26 mouse cellular contexts compared by ENCODE assay signal in genomic region chr3:65220287-65220686, GRCm38 (mm10).
DNase-seq lines count a peak whose midpoint lies in the region; ATAC-seq and TF ChIP-seq lines count a peak whose summit lies in the region.
"Had no signal": no experiment of that assay in that cellular context is flagged by ENCODE, and none has a peak within 500 bp of the region (broad histone marks: within the 10 kb centered on the region; RNA-seq: fewer than 3 reads in every experiment).

No protein-coding gene starts in this region.

- ATAC-seq in forebrain, embryonic 13.5 days, result peak; percentile 48; the same call in 1 of the 2 replicates
- ATAC-seq in forebrain, embryonic 16.5 days, result no peak
- ATAC-seq in intestine, postnatal 0 days, result no peak
- ATAC-seq in intestine, embryonic 15.5 days, result no peak
- no peak for ATAC-seq in midbrain, postnatal 0 days (ENCODE audit: low FRiP score)
- ATAC-seq in stomach, postnatal 0 days (ENCODE audit: low FRiP score, low TSS enrichment), result no peak
- no peak for ATAC-seq in inflammation-experienced regulatory T-cells, adult 6 months
- ATAC-seq: CD4-positive, CD25-positive, alpha-beta regulatory T cell, adult 4 months had no signal

- peaks cover 11% of the 10 kb centered on the region; the same call in 1 of the 2 replicates for H3K4me1 ChIP-seq in forebrain, embryonic 13.5 days
- peaks cover 11% of the 10 kb centered on the region; the same call in 1 of the 2 replicates for H3K4me1 ChIP-seq in forebrain, embryonic 16.5 days (replicated peaks; ENCODE audit: control insufficient read depth, insufficient read depth, low read length)
- H3K4me1 ChIP-seq in intestine, postnatal 0 days (replicated peaks; ENCODE audit: control insufficient read depth, insufficient read depth, low read length), result no peaks in the 10 kb centered on the region
- H3K4me1 ChIP-seq in intestine, embryonic 15.5 days (replicated peaks), result no peaks in the 10 kb centered on the region
- no peaks in the 10 kb centered on the region for H3K4me1 ChIP-seq in midbrain, postnatal 0 days (ENCODE audit: insufficient read depth, low read length)
- peaks cover 7% of the 10 kb centered on the region; the same call in 1 of the 2 replicates for H3K4me1 ChIP-seq in midbrain, embryonic 10.5 days
- no peaks in the 10 kb centered on the region for H3K4me1 ChIP-seq in stomach, postnatal 0 days (replicated peaks; ENCODE audit: control insufficient read depth, insufficient read depth)
- H3K4me1 ChIP-seq: hindbrain, embryonic 12.5 days; limb, embryonic 15.5 days; lung, embryonic 15.5 days had no signal

- no peak overlapping the region for H3K4me2 ChIP-seq in forebrain, embryonic 13.5 days
- no peak overlapping the region for H3K4me2 ChIP-seq in forebrain, embryonic 16.5 days (ENCODE audit: low read length)
- no peak overlapping the region for H3K4me2 ChIP-seq in intestine, postnatal 0 days (replicated peaks; ENCODE audit: low read depth)
- no peak overlapping the region for H3K4me2 ChIP-seq in intestine, embryonic 15.5 days (replicated peaks)
- H3K4me2 ChIP-seq in midbrain, postnatal 0 days (ENCODE audit: low read depth, low read length, poor library complexity, severe bottlenecking), result no peak overlapping the region
- no peak overlapping the region for H3K4me2 ChIP-seq in stomach, postnatal 0 days (replicated peaks; ENCODE audit: low read depth)
- H3K4me2 ChIP-seq: heart, embryonic 11.5 days; hindbrain, embryonic 12.5 days; limb, embryonic 15.5 days; lung, embryonic 15.5 days had no signal

- no peaks in the 10 kb centered on the region for H3K9me3 ChIP-seq in forebrain, embryonic 13.5 days (replicated peaks)
- H3K9me3 ChIP-seq in forebrain, embryonic 16.5 days (ENCODE audit: control insufficient read depth, low read length), result no peaks in the 10 kb centered on the region
- H3K9me3 ChIP-seq in intestine, postnatal 0 days (ENCODE audit: control insufficient read depth), result no peaks in the 10 kb centered on the region
- H3K9me3 ChIP-seq in intestine, embryonic 15.5 days, result no peaks in the 10 kb centered on the region
- no peaks in the 10 kb centered on the region for H3K9me3 ChIP-seq in midbrain, postnatal 0 days (ENCODE audit: low read length)
- no peaks in the 10 kb centered on the region for H3K9me3 ChIP-seq in midbrain, embryonic 10.5 days (replicated peaks)
- H3K9me3 ChIP-seq in stomach, postnatal 0 days (ENCODE audit: control insufficient read depth, low read length), result no peaks in the 10 kb centered on the region
- H3K9me3 ChIP-seq: embryonic facial prominence, embryonic 10.5 days; hindbrain, embryonic 12.5 days; limb, embryonic 15.5 days; lung, embryonic 15.5 days had no signal

- no peak overlapping the region for H3K9ac ChIP-seq in forebrain, embryonic 13.5 days
- H3K9ac ChIP-seq in forebrain, embryonic 16.5 days (replicated peaks; ENCODE audit: low read depth, low read length), result no peak overlapping the region
- H3K9ac ChIP-seq in intestine, postnatal 0 days (ENCODE audit: low read depth, low read length), result no peak overlapping the region
- no peak overlapping the region for H3K9ac ChIP-seq in intestine, embryonic 15.5 days
- H3K9ac ChIP-seq in midbrain, postnatal 0 days (replicated peaks; ENCODE audit: low read length, poor library complexity, severe bottlenecking), result no peak overlapping the region
- no peak overlapping the region for H3K9ac ChIP-seq in stomach, postnatal 0 days (ENCODE audit: low read length)
- H3K9ac ChIP-seq: hindbrain, embryonic 12.5 days; limb, embryonic 15.5 days; liver, embryonic 14.5 days; lung, embryonic 15.5 days had no signal

- TF ChIP-seq EP300 in stomach, postnatal 0 days (optimal IDR thresholded peaks at IDR 0.05), result no peak

- H3K27ac ChIP-seq in forebrain, embryonic 13.5 days, result no peak overlapping the region
- H3K27ac ChIP-seq in forebrain, embryonic 16.5 days (ENCODE audit: low read length), result no peak overlapping the region
- no peak overlapping the region for H3K27ac ChIP-seq in intestine, postnatal 0 days (ENCODE audit: low read depth, low read length)
- H3K27ac ChIP-seq in intestine, embryonic 15.5 days, result no peak overlapping the region
- H3K27ac ChIP-seq in midbrain, postnatal 0 days (ENCODE audit: low read depth, low read length), result no peak overlapping the region
- H3K27ac ChIP-seq in midbrain, embryonic 10.5 days (replicated peaks), result no peak overlapping the region
- no peak overlapping the region for H3K27ac ChIP-seq in stomach, postnatal 0 days (replicated peaks)
- H3K27ac ChIP-seq: embryonic facial prominence, embryonic 10.5 days; hindbrain, embryonic 12.5 days; limb, embryonic 15.5 days; liver, embryonic 14.5 days; lung, embryonic 15.5 days had no signal

- peak; percentile 15; the same call in 1 of the 2 replicates for TF ChIP-seq CTCF in intestine, postnatal 0 days (IDR thresholded peaks at IDR 0.05; ENCODE audit: low read depth)
- TF ChIP-seq CTCF in midbrain, postnatal 0 days (IDR thresholded peaks at IDR 0.05), result peak; percentile 55
- peak; percentile 32; the same call in 1 of the 2 replicates for TF ChIP-seq CTCF in stomach, postnatal 0 days (IDR thresholded peaks at IDR 0.05; ENCODE audit: low read depth)

- H3K4me3 ChIP-seq in forebrain, embryonic 13.5 days, result no peak overlapping the region
- H3K4me3 ChIP-seq in forebrain, embryonic 16.5 days (replicated peaks; ENCODE audit: low read length), result no peak overlapping the region
- no peak overlapping the region for H3K4me3 ChIP-seq in intestine, postnatal 0 days (ENCODE audit: low read depth, low read length)
- H3K4me3 ChIP-seq in intestine, embryonic 15.5 days (replicated peaks), result no peak overlapping the region
- no peak overlapping the region for H3K4me3 ChIP-seq in midbrain, postnatal 0 days (ENCODE audit: low read depth, low read length)
- H3K4me3 ChIP-seq in midbrain, embryonic 10.5 days, result no peak overlapping the region
- H3K4me3 ChIP-seq in stomach, postnatal 0 days (ENCODE audit: low read depth, low read length), result no peak overlapping the region
- H3K4me3 ChIP-seq: embryonic facial prominence, embryonic 10.5 days; hindbrain, embryonic 12.5 days; limb, embryonic 15.5 days; lung, embryonic 15.5 days had no signal

- H3K27me3 ChIP-seq in forebrain, embryonic 13.5 days, result no peaks in the 10 kb centered on the region
- H3K27me3 ChIP-seq in forebrain, embryonic 16.5 days (replicated peaks; ENCODE audit: control insufficient read depth, insufficient read depth, low read length), result no peaks in the 10 kb centered on the region
- no peaks in the 10 kb centered on the region for H3K27me3 ChIP-seq in intestine, postnatal 0 days (replicated peaks; ENCODE audit: control insufficient read depth, insufficient read depth, low read length)
- H3K27me3 ChIP-seq in intestine, embryonic 15.5 days (replicated peaks), result no peaks in the 10 kb centered on the region
- no peaks in the 10 kb centered on the region for H3K27me3 ChIP-seq in midbrain, postnatal 0 days (ENCODE audit: insufficient read depth, low read length)
- no peaks in the 10 kb centered on the region for H3K27me3 ChIP-seq in midbrain, embryonic 10.5 days (ENCODE audit: low read depth, poor library complexity, severe bottlenecking)
- no peaks in the 10 kb centered on the region for H3K27me3 ChIP-seq in stomach, postnatal 0 days (ENCODE audit: control insufficient read depth, insufficient read depth, low read length)
- H3K27me3 ChIP-seq: hindbrain, embryonic 12.5 days; limb, embryonic 15.5 days; lung, embryonic 15.5 days had no signal

- DNase-seq in midbrain, postnatal 0 days (ENCODE audit: low spot score), result no peak
- no peak for DNase-seq in midbrain, embryonic 10.5 days (ENCODE audit: low spot score)
- no peak for DNase-seq in stomach, postnatal 0 days (ENCODE audit: low spot score)
- DNase-seq: adrenal gland, postnatal 10 days; cerebellum, adult 2 months; cerebellum, postnatal 36 days; heart, postnatal 14 days; kidney, postnatal 36 days; left cerebral cortex, postnatal 4 days; lung, postnatal 36 days; retina, postnatal 1 day; right cerebral cortex, postnatal 25 days; spleen, adult 18-20 months; thymus, postnatal 14 days had no signal

- H3K36me3 ChIP-seq in forebrain, embryonic 13.5 days (ENCODE audit: poor library complexity, severe bottlenecking), result no peaks in the 10 kb centered on the region
- H3K36me3 ChIP-seq in forebrain, embryonic 16.5 days (ENCODE audit: control insufficient read depth, insufficient read depth), result no peaks in the 10 kb centered on the region
- no peaks in the 10 kb centered on the region for H3K36me3 ChIP-seq in intestine, postnatal 0 days (ENCODE audit: control insufficient read depth, insufficient read depth)
- no peaks in the 10 kb centered on the region for H3K36me3 ChIP-seq in intestine, embryonic 15.5 days
- no peaks in the 10 kb centered on the region for H3K36me3 ChIP-seq in midbrain, postnatal 0 days (ENCODE audit: insufficient read depth, low read length)
- no peaks in the 10 kb centered on the region for H3K36me3 ChIP-seq in midbrain, embryonic 10.5 days
- H3K36me3 ChIP-seq in stomach, postnatal 0 days (ENCODE audit: control insufficient read depth, insufficient read depth, low read length), result no peaks in the 10 kb centered on the region
- H3K36me3 ChIP-seq: embryonic facial prominence, embryonic 10.5 days; hindbrain, embryonic 12.5 days; limb, embryonic 15.5 days; lung, embryonic 15.5 days had no signal
